Mouse (Mus musculus) hindbrain, postnatal 0 days (tissue): ENCODE measurements at regions not wholly inside any gene's neighbourhood (a gene's known extent, or its start where the extent isn't known, plus 50 kb on each side); places are given as distances from the start of the nearest gene placed in this dataset.

Source experiments
- ATAC-seq: fragments of 200-750 bp; cut with Nextera tagmentation; 2 replicates; pipeline ENCODE4 v1.8.0; 2017; ENCODE audit warnings: mild to moderate bottlenecking, moderate TSS enrichment, moderate library complexity
- DNase-seq: peaks from one replicate; pipeline ENCODE4 v3.0.0-alpha.2; 2015; ENCODE audit warnings: low spot score
- H3K27ac ChIP-seq: fragments of 300-500 bp; sonication (generic); 2 replicates; pipeline ENCODE4 v1.5.1; 2014; ENCODE audit warnings: mild to moderate bottlenecking
- H3K27me3 ChIP-seq: fragments of 300-500 bp; sonication (generic); 2 replicates; pipeline ENCODE4 v1.6.1; 2014; ENCODE audit warnings: low read length, mixed read lengths; ENCODE audit not compliant: insufficient read depth
- H3K36me3 ChIP-seq: fragments of 300-500 bp; sonication (generic); 2 replicates; pipeline ENCODE4 v1.6.1; 2014; ENCODE audit warnings: low read length, mixed read lengths; ENCODE audit not compliant: insufficient read depth
- H3K4me1 ChIP-seq: fragments of 300-500 bp; sonication (generic); 2 replicates; pipeline ENCODE4 v1.6.1; 2014; ENCODE audit warnings: antibody characterized with exemption, low read length, mixed read lengths; ENCODE audit not compliant: insufficient read depth
- H3K4me2 ChIP-seq: fragments of 300-500 bp; sonication (generic); 2 replicates; pipeline ENCODE4 v1.6.1; 2014; ENCODE audit warnings: low read depth, mild to moderate bottlenecking, low read length, moderate library complexity, mixed read lengths
- H3K4me3 ChIP-seq: fragments of 300-500 bp; sonication (generic); 2 replicates; pipeline ENCODE4 v1.5.1; 2014; ENCODE audit warnings: low read length
- H3K9ac ChIP-seq: fragments of 300-500 bp; sonication (generic); replicated peaks from 2 replicates; pipeline ENCODE4 v1.6.1; 2014; ENCODE audit warnings: mild to moderate bottlenecking, low read length, moderate library complexity, mixed read lengths
- H3K9me3 ChIP-seq: fragments of 300-500 bp; sonication (generic); 2 replicates; pipeline ENCODE4 v1.6.1; 2016; ENCODE audit warnings: low read length, mixed read lengths
- CTCF ChIP-seq: IDR thresholded peaks from 2 replicates; pipeline ENCODE4 v1.5.1; 2016; ENCODE audit warnings: antibody characterized with exemption, control low read depth, low read depth
- WGBS: fragments of 180-500 bp; shearing (Covaris S2); extraction: QIAGEN DNeasy Blood & Tissue Kit; methylation state at CpG from one replicate; pipeline ENCODE4 v1.1.7; 2014; 5-methylcytosine and 5-hydroxymethylcytosine counted together

DNA sequence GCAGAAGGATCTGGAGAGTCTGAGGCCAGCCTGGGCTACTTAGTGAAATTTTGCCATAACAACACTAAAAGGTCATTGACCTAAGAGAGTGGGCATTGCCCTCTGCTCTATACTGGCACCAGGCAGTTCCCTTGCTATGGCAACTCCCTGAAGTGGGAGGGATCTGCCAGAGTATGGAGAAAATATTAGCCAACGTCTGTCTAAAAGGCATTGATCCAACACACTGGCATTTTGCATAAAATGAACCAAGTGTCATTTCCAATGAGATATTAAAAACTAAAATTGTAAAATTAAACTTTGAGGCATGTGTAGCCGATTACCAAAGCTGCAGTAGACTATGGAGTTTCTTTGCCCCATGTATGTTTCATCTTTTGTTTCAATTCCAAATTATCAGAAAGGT lies 57.6 kb upstream of the Mpp6 start:
- WGBS: 85% methylated on average over 2 of the region's 2 CpGs
- no peak for ATAC-seq
- no peak overlapping the region for H3K27ac ChIP-seq
- H3K36me3 ChIP-seq: no peaks in the 10 kb centered on the region
- no peak overlapping the region for H3K4me3 ChIP-seq
- H3K27me3 ChIP-seq: no peaks in the 10 kb centered on the region
- H3K9me3 ChIP-seq: no peaks in the 10 kb centered on the region
- H3K9ac ChIP-seq: no peak overlapping the region
- H3K4me1 ChIP-seq: no peaks in the 10 kb centered on the region
- DNase-seq: no peak
- H3K4me2 ChIP-seq: no peak overlapping the region
- no peak for TF ChIP-seq CTCF

DNA sequence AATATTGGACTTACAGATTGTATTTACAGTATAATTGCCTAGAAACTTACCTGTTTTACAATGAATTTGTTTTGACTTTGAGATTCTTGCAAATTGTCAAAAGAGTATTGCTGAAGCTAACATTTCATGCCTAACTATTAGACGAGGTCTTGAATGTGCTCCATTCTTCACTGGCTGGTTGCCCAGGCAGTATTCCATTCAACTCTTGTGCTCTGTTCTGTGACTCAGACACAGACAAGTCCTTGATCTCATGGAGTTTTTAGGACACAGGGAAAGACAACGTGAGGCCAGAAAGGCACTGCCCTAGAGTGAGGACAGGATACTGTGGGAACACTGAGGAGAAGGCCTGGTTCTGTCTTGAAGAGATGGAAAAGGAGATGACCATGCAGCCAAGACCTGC lies 57.0 kb upstream of the Mpp6 start:
- 33% methylated on average over 2 of the region's 2 CpGs for WGBS
- ATAC-seq (no peak), DNase-seq (peak; percentile 18)
- Histone ChIP-seq H3K4me2 (no peak overlapping the region), H3K9ac (no peak overlapping the region), H3K36me3 (no peaks in the 10 kb centered on the region), H3K9me3 (no peaks in the 10 kb centered on the region), H3K27me3 (no peaks in the 10 kb centered on the region), H3K4me1 (no peaks in the 10 kb centered on the region), H3K27ac (no peak overlapping the region), H3K4me3 (no peak overlapping the region)
- no peak for TF ChIP-seq CTCF

DNA sequence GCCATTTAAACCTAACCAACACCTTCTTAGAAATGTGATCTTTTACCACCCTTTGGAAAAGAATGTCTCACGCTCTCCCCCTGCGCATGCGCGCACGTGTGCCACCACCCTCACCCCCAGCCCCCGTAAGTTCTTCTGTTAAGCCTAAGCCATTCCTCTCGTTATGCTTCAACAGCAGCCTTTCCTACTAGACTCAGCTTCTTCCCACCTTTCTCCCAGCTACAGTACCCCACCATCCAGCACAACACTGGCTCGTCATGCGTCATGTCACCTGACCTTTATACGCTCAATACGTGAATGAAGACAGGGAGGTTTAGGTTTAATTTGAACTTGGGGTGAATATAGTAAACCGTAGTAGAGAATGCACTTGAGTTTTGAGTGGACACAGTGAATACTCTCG lies 55.8 kb upstream of the Mpp6 start:
- whole genome bisulfite sequencing: 82% methylated on average over 13 of the region's 13 CpGs
- no peak for TF ChIP-seq CTCF
- H3K9ac ChIP-seq: no peak overlapping the region
- no peaks in the 10 kb centered on the region for H3K4me1 ChIP-seq
- H3K4me3 ChIP-seq: no peak overlapping the region
- no peak for DNase-seq
- no peak for ATAC-seq
- H3K4me2 ChIP-seq: no peak overlapping the region
- H3K36me3 ChIP-seq: no peaks in the 10 kb centered on the region
- H3K9me3 ChIP-seq: no peaks in the 10 kb centered on the region
- H3K27ac ChIP-seq: no peak overlapping the region
- no peaks in the 10 kb centered on the region for H3K27me3 ChIP-seq

DNA sequence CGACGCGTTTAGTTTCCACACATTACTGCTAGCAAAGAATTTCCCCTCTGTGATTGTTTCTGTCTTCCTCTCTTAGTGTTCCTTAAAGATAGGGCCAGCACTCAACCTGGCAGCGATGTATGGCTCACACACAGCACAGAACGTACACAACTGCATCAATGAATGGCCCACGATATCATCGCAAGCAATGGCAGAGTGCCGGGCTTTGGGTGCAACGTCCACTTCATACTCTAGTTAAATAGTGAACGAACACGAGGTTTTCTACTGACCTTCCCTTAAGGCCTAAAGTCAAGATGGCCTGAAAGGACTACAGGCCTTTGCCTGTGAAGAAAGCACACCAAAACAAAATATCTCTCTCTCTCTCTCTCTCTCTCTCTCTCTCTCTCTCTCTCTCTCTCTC lies 51.4 kb upstream of the Mpp6 start:
- no peak for TF ChIP-seq CTCF
- 88% methylated on average over 11 of the region's 11 CpGs for WGBS
- no peak overlapping the region for H3K27ac ChIP-seq

DNA sequence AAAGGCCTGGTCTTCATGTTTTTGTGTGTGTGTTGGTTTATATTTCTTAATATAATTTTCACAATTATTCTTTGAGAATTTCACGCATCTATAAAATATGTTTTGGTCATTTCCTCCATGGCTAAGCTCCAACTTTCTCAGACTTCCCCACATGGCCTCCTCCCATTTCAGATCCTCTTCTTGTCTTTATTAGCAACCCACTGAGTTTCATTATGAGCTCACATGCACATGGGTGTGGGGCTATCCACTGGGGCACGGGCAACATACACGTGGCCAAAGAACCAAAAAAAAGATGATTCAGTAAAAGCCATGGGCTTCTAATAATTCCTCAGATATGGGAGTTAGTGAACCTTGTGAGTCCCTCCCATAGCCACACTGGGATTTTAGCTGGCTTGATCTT lies 50.1 kb upstream of the Mpp6 start:
- Histone ChIP-seq H3K9ac (no peak overlapping the region), H3K9me3 (no peaks in the 10 kb centered on the region), H3K4me3 (no peak overlapping the region), H3K4me1 (no peaks in the 10 kb centered on the region), H3K27ac (no peak overlapping the region), H3K4me2 (no peak overlapping the region), H3K36me3 (no peaks in the 10 kb centered on the region), H3K27me3 (no peaks in the 10 kb centered on the region)
- TF ChIP-seq CTCF: no peak
- 73% methylated on average over 3 of the region's 3 CpGs for WGBS
- ATAC-seq (no peak), DNase-seq (no peak)

More for the DNA sequence above, 51.4 kb upstream of the Mpp6 start:
- ATAC-seq: no peak
- DNase-seq: no peak
- Histone ChIP-seq H3K9me3 (no peaks in the 10 kb centered on the region), H3K4me2 (no peak overlapping the region), H3K4me3 (no peak overlapping the region), H3K4me1 (no peaks in the 10 kb centered on the region), H3K36me3 (no peaks in the 10 kb centered on the region), H3K9ac (no peak overlapping the region), H3K27me3 (no peaks in the 10 kb centered on the region)
